Mouse (Mus musculus) liver, adult 2 months (tissue): ENCODE measurements around the gene Itgb6. TPM values are rescaled to one million over a fixed set of nuclear protein-coding genes. Genes with fewer than 3 reads are reported as not detected.

Source experiments
- DNase-seq: peaks from one replicate; pipeline ENCODE4 v3.0.0-alpha.2; 2011; ENCODE audit warnings: low read depth, low spot score; ENCODE audit errors: extremely low read depth
- H3K27ac ChIP-seq: fragments of 200-500 bp; replicated peaks from 2 replicates; pipeline ENCODE4 v1.5.1; 2012; ENCODE audit warnings: low read depth, mild to moderate bottlenecking, control low read depth, inconsistent platforms, low read length; ENCODE audit not compliant: insufficient read depth
- H3K27me3 ChIP-seq: fragments of 200-500 bp; 2 replicates; pipeline ENCODE4 v1.6.1; 2012; ENCODE audit warnings: mild to moderate bottlenecking, moderate library complexity, low read length, inconsistent platforms; ENCODE audit not compliant: control insufficient read depth, insufficient read depth
- H3K36me3 ChIP-seq: fragments of 200-500 bp; 2 replicates; pipeline ENCODE4 v1.6.1; 2012; ENCODE audit warnings: low read length, inconsistent platforms; ENCODE audit not compliant: control insufficient read depth, insufficient read depth
- H3K4me1 ChIP-seq: fragments of 200-500 bp; 2 replicates; pipeline ENCODE4 v1.6.1; 2011; ENCODE audit warnings: low read length; ENCODE audit not compliant: control insufficient read depth, insufficient read depth
- H3K4me3 ChIP-seq: fragments of 200-500 bp; 2 replicates; pipeline ENCODE4 v1.5.1; 2011; ENCODE audit warnings: low read depth, mild to moderate bottlenecking, control low read depth, low read length, moderate library complexity; ENCODE audit not compliant: insufficient read depth
- H3K79me2 ChIP-seq: fragments of 200-500 bp; 2 replicates; pipeline ENCODE4 v1.6.1; 2012; ENCODE audit warnings: inconsistent platforms, mild to moderate bottlenecking, low read length, moderate library complexity; ENCODE audit not compliant: control insufficient read depth, insufficient read depth
- H3K9ac ChIP-seq: fragments of 200-500 bp; 2 replicates; pipeline ENCODE4 v1.6.1; 2012; ENCODE audit warnings: low read depth, mild to moderate bottlenecking, control low read depth, inconsistent platforms, low read length
- CTCF ChIP-seq: fragments of 200-500 bp; IDR thresholded peaks from 2 replicates; pipeline ENCODE4 v1.5.1; 2011; ENCODE audit warnings: low read depth, low read length, control low read depth
- POLR2A ChIP-seq: fragments of 200-500 bp; IDR thresholded peaks from 2 replicates; pipeline ENCODE4 v1.6.1; 2011; ENCODE audit warnings: low read length, control low read depth; ENCODE audit not compliant: insufficient read depth; ENCODE audit errors: extremely low read depth
- WGBS: fragments of 180-500 bp; shearing (Covaris S2); methylation state at CpG from one replicate; pipeline ENCODE4 v1.1.7; 2018; 5-methylcytosine and 5-hydroxymethylcytosine counted together
- polyA plus RNA-seq: library from polyadenylated mRNA; depleted of rRNA; stranded (reverse); fragments of >200 nt; gene quantifications from 2 replicates; pipeline ENCODE4 v1.2.3, GENCODE M21; 2012
- total RNA-seq: library from RNA; depleted of rRNA; stranded (reverse); fragments of >200 nt; gene quantifications from 2 replicates; pipeline ENCODE4 v1.2.3, GENCODE M21; 2014

Gene Itgb6
- total and polyA plus RNA-seq, 2 experiments, result 0.28 TPM; not detected in 1

- Histone ChIP-seq H3K27ac (no peak overlapping the region), H3K9ac (no peak overlapping the region), H3K36me3 (no peaks in the 10 kb centered on the region), H3K4me1 (no peaks in the 10 kb centered on the region), H3K79me2 (no peaks in the 10 kb centered on the region), H3K27me3 (no peaks in the 10 kb centered on the region), H3K4me3 (no peak overlapping the region)
- no peak for TF ChIP-seq CTCF
- TF ChIP-seq POLR2A, result no peak
- no peak for DNase-seq
- 73% methylated on average over 5 of the region's 5 CpGs for WGBS
These were observed 74.8 kb downstream of the Itgb6 start for GRCm38 (mm10) chr2:60647650-60648049.

- Histone ChIP-seq H3K27me3 (no peaks in the 10 kb centered on the region; the same call in 1 of the 2 replicates), H3K79me2 (no peaks in the 10 kb centered on the region), H3K4me3 (no peak overlapping the region), H3K36me3 (no peaks in the 10 kb centered on the region), H3K27ac (no peak overlapping the region), H3K9ac (no peak overlapping the region), H3K4me1 (no peaks in the 10 kb centered on the region)
- 89% methylated on average over 6 of the region's 6 CpGs for WGBS
- TF ChIP-seq CTCF (no peak), POLR2A (no peak)
- DNase-seq, result no peak
These were observed 75.9 kb downstream of the Itgb6 start for GRCm38 (mm10) chr2:60646583-60646982.

DNA sequence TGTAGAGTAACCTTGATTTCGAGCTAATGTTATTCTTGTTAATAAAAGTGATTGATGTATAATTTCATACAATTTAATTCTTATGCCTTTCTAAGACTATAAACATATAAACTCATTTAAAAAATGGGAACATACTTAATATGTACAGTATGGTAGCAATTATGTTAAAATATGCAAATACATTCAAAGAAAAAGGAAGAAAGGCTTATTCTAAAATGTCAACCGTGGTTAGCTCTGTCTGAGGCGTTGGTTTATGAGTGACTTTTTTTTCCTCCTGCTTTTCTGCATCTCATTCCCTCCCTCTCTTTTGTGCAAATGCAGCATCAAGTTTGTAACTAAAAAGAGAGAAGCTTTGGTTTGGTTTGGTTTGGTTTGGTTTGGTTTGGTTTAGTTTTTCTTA, 79.0 kb downstream of the Itgb6 start:
- Histone ChIP-seq H3K9ac (no peak overlapping the region), H3K4me1 (no peaks in the 10 kb centered on the region), H3K27ac (no peak overlapping the region), H3K27me3 (no peaks in the 10 kb centered on the region; the same call in 1 of the 2 replicates), H3K36me3 (no peaks in the 10 kb centered on the region), H3K4me3 (no peak overlapping the region), H3K79me2 (no peaks in the 10 kb centered on the region)
- 87% methylated on average over 3 of the region's 3 CpGs for WGBS
- no peak for TF ChIP-seq CTCF
- TF ChIP-seq POLR2A, result no peak
- no peak for DNase-seq

GRCm38 (mm10) chr2:60642606-60643005, 79.8 kb downstream of the Itgb6 start:
- H3K79me2 ChIP-seq, result no peaks in the 10 kb centered on the region
- TF ChIP-seq POLR2A (no peak), CTCF (no peak)
- peaks cover 2% of the 10 kb centered on the region; the same call in 1 of the 2 replicates for H3K27me3 ChIP-seq
- no peak for DNase-seq
- H3K9ac ChIP-seq, result no peak overlapping the region
- H3K27ac ChIP-seq, result no peak overlapping the region
- H3K4me3 ChIP-seq, result no peak overlapping the region
- no peaks in the 10 kb centered on the region for H3K36me3 ChIP-seq
- no peaks in the 10 kb centered on the region for H3K4me1 ChIP-seq
- 91% methylated on average over 7 of the region's 7 CpGs for WGBS

DNA sequence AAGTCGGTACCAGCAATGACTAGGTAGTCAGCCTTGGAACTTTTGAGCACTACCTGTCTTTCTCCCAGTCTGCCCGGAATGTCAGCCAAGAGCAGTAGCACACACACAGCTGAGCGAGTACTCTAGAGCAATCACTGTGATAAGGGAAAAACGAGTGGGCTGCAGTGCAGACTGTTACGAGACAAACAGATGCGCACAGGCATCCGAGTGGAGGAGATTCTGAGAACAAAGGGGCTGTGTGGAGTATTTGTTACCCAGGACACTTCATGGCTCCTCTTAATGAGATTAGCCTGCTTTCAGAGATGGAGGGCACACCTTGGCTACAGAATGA, 82.1 kb downstream of the Itgb6 start:
- 59% methylated on average over 7 of the region's 7 CpGs for WGBS
- no peak overlapping the region for H3K9ac ChIP-seq
- no peaks in the 10 kb centered on the region for H3K36me3 ChIP-seq
- no peak overlapping the region for H3K27ac ChIP-seq
- no peak overlapping the region for H3K4me3 ChIP-seq
- TF ChIP-seq CTCF (no peak), POLR2A (no peak)
- peaks cover 2% of the 10 kb centered on the region; the same call in 1 of the 2 replicates for H3K27me3 ChIP-seq
- H3K79me2 ChIP-seq, result no peaks in the 10 kb centered on the region
- DNase-seq, result no peak
- no peaks in the 10 kb centered on the region for H3K4me1 ChIP-seq

GRCm38 (mm10) chr2:60639617-60640341, 82.7 kb downstream of the Itgb6 start:
- H3K27me3 ChIP-seq, result peaks cover 2% of the 10 kb centered on the region; the same call in 1 of the 2 replicates
- H3K36me3 ChIP-seq, result no peaks in the 10 kb centered on the region
- no peak for DNase-seq
- H3K9ac ChIP-seq, result no peak overlapping the region
- TF ChIP-seq CTCF (no peak), POLR2A (no peak)
- no peak overlapping the region for H3K27ac ChIP-seq
- 75% methylated on average over 10 of the region's 10 CpGs for WGBS
- H3K4me1 ChIP-seq, result no peaks in the 10 kb centered on the region
- H3K79me2 ChIP-seq, result no peaks in the 10 kb centered on the region
- no peak overlapping the region for H3K4me3 ChIP-seq
